Mouse (Mus musculus) left cerebral cortex, adult 11 months (tissue): ENCODE results near the gene Fgfrl1.

ENCODE experiments used
- DNase-seq: peaks from one replicate; pipeline ENCODE4 v3.0.0; 2022; ENCODE audit warnings: low spot score

Fgfrl1 gene

DNA sequence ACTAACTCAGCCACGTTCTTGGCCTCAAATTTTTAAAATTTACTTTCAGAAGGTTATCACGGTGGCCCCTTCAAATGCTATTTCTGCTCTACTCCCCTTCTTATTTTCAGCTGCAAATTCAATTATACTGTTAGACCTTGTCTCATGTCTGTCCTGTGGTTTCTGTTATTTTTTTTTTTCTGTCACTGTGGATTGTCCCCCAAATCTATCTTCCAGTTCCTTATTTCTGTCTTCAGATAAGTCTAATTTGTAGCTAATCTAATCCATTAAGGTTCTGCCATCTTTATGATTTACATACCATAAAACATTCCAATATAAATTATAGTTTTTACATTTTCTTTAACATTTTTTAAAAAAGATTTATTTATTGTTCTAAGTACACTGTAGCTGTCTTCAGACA lies 24.8 kb upstream of the Fgfrl1 start:
- DNase-seq = no peak

DNA sequence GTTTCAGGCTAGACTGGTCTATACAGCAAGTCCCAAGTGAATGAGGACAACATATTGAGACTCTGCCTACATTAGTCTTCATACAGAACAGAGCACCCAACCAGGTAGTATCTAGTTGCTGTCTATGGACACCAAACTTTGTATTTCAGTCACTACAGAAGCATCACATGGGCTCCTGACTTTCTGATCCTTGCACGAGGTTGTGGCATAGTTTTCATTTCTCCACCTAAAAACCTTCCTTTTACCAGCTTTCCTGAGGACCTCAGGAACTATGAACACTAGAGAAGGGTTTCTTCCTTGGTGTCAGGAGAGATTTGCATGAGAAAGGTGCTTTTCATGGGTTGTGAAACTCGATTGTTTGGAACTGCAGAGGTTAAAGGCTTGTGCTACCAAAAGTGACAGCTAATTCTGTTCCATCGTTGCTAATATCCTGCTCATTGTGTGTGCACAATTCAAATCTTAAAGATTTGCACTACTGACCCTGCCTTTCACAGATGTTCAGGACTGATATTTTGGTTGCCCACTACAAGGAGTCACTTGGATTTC lies 23.7 kb upstream of the Fgfrl1 start:
- DNase-seq = no peak

DNA sequence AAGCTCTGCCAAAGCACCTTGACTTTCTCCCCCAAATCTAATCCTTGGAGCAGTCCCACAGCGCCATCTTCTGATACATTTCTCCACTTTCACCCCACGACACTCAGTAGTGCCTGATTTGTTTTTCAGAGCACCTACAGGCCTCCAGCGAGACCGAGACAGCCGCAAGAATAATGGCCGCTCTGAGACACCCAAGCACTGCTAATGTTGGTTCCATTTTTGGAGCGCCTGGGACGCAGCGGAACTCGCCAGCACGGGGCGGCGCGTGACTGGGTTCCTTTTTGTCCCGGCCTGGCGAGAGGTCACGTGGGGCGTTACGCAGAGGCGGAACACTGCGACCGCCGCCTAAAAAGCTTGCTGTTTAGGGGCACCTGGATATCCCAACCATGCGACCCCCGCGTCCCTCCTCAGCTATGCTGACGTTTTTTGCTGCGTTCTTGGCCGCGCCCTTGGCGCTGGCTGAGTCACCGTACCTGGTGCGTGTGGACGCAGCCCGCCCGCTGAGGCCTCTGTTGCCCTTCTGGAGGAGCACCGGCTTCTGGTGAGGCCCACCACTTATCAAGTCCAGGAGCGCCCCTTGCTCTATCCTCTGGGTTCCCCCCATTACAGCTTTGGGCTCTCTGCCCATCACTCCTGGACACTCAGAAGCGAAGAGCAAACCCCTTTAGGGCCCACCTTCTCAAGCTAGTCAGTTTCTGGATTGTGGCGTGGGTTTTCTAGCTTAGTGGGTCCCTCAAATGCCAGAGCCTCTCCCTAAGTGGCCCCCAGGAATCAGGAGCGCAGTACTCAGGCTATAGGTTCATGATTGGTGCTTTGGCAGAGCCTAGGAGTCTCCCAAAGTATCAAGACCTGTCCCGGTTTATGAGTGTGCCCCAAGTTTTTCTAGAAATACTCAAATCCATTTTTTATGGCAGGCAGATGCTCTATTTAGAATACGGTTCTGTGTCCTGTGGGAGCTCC lies 22.9 kb upstream of the Fgfrl1 start, which contains the start of gene Dgkq:
Gene Dgkq (minus strand): TSS at position 696 of the 960 bp plus-strand sequence.
- DNase-seq = peak; percentile 89

DNA sequence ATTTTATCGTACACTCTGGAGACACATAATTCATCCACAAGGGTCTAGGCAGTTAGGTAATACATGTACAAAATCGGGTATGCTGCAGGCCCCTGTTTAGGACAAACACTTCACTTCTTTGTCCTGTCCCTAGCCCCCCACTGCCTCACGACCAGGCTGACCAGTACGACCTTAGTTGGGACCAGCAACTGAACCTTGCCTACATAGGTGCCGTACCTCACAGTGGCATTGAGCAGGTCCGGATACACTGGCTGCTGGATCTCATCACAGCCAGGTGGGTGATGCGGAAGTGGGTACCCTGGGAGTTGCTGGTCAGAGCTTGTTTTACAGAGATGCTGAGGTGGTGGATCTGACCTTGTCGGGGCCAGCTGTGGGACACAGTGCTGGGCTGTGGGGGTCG lies 22.2 kb upstream of the Fgfrl1 start:
- no peak for DNase-seq

DNA sequence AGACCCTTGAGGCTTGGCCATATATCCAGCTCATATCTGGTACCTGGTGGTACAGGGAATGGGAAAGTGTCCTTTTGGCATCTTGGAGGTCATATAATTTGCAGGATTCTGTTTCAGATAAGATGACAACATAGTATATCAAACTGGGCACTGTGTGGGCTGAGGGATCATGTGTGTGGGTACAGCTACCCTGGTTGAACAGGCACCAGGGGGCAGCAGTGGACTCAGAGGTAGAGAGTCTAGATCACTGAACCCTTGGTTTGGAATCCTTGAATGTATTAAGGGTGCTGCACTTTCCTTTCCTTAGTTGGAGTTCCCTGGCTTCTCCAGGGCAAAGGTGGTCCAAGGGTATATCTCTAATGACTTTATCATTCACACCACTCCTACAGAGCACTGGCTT lies 21.4 kb upstream of the Fgfrl1 start:
- no peak for DNase-seq

DNA sequence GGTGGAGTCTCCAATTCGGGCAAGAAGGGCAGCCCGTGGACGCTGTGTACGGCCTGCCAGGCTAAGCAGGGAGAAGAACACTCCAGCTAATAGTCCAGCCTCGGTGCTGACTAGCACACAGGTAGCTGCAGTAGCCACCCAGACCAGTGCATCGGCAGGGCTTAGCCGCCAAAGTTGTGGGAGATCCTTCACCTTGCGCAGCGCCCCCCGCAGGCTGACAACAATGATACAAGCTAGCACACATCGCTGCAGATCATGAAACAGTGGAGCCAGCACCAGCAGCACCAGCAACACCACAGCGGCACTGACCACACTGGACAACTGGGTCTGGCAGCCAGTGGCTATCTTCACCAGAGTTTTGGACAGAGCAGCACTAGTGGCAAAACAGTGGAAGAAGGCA lies 20.4 kb upstream of the Fgfrl1 start:
- DNase-seq = no peak

DNA sequence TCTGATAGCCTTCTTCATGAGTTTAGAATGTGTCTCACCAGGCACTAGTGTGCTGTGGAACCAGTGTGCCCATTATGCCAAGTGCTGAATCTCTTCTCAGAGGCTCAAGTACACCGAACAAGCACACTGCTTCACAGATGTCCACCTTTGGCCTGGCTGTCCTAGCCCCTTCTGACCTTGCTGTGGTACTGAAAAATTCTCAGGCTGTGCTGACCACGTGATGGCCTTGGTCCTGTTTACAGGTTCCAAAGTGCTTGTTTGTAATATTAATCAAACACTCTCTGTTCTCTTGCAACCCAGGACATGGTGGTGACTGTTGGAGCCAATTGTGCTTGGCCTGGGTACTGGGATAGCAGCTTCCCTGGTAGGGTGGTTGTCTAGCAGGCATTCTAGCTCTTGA lies 17.6 kb upstream of the Fgfrl1 start:
- DNase-seq = no peak

DNA sequence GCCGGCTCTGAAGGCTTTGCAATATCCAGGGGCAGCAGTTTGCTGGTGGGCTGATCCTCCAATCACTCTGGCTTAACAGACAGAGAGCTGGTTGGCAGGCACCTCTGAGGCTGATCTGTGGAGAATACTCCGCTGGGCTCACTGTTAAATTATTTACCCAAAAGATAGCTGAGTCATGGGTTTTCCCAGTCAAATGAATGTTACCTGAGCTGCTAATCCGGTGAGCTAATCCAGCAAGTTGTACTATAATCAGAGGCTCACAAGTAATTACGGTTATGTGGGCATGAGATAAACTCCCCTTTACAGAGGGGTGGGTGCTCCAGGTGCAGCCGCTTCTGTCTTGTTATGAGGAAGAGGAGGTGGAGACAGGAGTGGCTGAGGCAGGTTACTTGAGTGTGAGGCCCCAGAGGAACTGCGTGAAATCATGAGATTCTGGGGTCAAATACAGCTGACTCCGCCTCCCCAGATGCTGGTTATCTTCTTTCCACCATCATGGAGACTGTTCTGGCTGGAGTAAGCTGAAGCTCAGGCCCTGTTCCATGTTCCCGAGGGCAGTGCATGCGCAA lies 16.8 kb upstream of the Fgfrl1 start, which contains the start of gene Slc26a1:
Gene Slc26a1 (minus strand): TSS at position 319 of the 566 bp plus-strand sequence.
- no peak for DNase-seq

DNA sequence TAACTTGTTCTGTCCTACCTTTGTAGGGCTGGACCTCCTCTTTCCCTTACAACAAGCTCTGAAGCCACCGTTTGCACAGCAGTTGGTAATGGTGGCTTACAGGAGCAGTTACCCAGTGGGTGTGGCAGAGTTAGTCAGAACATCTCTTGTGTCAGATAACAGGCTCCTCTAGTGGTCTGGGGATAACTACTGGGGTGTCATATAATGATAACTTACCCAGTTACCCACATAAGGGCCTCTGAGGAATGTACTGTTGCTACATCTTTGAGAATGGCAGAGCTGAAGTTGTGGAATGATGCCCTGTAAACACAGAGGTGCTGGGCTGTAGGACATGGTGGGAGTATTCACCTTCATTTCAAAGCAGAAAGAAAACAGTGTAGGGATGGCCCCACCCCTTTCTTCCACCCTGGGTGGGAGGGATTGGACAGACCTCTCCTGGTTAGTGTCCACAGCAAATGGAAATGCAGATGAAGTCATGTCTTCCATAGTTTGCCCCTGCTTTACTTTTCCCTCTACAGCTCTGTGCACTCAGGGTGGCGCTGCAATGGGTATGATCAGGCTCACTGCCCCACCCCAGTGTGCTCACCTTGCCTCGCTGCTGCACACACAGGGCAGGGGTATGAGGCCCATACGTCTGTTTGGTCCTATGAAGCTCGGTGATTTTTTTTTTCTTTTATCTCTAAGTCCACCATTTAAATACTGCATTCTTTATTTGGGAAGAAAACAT lies 15.2 kb upstream of the Fgfrl1 start:
- no peak for DNase-seq

DNA sequence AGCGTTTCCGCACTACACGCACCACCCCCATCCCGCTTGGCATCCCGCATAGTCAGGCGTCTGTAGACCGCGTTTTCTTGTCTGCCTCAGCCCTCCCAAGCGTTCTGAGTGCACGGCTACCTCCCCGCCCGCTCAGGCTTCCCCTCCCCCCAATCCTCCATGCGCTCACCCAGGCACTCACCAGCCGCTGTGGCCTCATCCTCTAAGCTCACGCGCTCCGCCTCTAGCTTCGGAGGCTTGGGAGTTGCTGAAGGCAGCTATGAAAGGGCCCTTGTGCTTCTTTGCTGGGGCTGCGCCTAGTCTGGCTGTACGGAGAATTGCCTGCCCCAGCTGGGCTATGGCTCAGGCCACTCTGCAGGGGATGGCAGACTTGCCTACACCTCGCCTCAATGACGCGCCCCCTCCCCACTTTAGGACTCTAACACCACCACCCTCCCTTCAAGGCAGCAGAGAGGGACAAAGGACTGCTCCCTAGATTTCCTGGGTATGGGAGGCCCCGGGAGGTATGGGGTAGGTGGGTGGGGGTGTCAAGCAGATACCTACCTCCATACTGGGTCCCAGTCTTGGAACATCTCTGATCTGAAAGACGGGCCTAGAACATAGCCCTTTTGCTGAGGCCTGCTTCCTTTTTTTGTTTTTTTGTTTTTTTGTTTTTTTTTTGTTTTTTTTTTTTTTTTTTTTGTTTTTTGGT lies 14.4 kb upstream of the Fgfrl1 start:
- DNase-seq = peak; percentile 77

DNA sequence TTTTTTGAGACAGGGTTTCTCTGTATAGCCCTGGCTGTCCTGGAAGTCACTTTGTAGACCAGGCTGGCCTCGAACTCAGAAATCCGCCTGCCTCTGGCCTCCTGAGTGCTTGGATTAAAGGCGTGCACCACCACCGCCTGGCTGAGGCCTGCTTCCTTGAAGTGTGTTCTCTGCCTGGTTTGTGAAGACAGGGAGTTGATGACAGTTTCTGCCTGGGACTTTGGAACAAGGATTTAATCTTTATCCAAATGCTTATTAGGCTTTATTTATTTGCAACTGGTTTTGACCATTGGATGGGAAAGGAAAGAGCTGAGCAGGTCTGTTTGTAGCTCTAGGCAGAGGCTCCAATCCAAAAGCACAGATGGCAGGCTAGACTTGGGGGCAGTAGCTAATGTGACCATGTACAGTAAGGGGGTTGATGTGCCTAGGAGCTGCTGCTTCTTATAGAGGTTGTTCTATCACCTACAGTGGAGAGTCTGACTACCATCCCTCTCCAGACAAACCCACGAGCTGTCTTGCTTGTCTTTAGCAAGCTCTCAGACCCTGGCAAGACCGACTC lies 13.8 kb upstream of the Fgfrl1 start:
- no peak for DNase-seq

DNA sequence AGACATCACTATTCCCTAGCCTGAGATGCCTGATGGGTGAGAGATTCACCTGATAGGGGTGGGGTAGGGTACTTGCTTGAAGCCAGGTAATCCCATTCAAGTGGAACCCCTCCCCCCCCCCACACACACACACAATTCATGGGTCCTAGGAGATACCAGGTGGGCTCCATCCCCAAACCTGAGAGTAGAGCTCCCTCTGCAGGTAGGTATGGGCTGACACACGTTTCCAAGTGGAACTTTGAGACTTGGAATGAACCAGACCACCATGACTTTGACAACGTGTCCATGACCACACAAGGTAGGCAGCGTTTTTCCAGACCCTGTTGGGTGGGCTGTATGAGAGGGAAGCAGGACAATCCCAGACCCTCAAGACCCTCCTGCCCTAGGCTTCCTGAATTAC lies 12.3 kb upstream of the Fgfrl1 start:
- DNase-seq = no peak

DNA sequence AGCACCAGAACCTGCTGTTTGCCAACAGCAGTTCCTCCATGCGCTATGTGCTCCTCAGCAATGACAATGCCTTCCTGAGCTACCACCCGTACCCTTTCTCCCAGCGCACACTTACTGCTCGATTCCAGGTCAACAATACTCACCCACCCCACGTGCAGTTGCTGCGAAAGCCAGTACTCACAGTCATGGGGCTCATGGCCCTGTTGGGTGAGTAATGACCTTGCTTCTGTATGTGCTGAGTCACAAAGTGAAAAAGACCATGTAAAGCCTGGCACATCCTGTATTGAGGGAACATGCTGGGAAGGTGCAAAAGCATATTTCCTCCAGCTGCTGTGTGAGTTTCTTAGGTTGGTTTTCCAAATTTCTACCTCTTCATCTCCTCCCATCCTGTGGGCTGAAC lies 11.3 kb upstream of the Fgfrl1 start:
- no peak for DNase-seq

DNA sequence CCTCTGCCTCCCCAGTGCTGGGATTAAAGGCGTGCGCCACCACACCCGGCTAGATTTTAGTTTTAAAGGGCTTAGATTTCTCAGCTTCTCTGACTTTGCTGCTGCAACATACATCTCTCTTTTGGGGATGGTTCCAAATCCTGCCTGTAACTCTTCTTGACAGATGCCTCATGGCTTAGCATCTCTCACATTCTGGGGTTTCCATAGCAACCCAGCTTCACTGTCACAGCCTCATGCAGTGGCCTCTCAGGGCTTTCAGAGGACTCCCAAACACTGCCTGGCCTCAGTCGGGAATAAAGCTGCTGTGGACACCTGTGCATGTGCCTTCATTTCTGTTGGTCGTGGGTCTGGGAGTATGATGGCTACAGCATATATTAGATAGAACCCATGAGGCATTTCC lies 3.1 kb upstream of the Fgfrl1 start:
- no peak for DNase-seq

DNA sequence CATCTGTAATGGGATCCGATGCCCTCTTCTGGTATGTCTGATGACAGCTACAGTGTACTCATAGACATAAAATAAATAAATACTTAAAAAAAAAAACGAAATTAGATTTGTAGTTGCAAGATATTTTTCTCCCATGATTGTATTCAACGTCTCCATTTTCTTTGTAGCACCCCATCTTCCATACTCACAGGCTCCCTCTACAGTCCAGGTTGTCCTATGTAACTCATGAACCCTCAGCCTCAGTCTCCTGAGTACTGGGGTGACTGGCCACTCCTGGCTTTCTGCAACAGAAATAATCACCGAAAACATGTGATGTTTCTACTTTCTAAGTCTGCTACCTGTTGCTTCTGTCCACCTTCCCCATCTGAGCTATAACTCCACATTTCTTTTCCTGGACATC lies 1.0 kb upstream of the Fgfrl1 start:
- no peak for DNase-seq

DNA sequence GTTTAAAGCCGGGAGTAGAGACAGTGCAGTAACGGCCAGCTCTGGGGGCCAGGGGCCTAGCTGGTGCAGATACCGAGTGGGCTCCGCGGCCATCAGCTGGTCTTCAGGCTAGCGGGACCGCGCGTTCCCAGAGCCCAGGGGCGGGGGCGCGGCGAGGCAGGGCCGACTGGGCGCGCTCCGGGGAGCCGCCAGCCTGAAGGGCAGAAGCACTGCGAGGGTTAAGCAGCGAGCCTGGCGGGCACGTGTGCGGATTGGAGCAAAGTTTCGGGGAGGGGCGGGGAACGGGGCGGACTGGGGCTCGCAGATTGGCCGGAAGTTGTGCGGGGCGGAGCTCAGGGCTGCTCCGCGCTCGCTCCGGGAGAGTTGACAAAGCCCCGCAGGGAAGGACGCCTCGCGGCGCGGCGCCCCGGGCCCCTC lies 1.7 kb downstream of the Fgfrl1 start:
- DNase-seq = no peak

DNA sequence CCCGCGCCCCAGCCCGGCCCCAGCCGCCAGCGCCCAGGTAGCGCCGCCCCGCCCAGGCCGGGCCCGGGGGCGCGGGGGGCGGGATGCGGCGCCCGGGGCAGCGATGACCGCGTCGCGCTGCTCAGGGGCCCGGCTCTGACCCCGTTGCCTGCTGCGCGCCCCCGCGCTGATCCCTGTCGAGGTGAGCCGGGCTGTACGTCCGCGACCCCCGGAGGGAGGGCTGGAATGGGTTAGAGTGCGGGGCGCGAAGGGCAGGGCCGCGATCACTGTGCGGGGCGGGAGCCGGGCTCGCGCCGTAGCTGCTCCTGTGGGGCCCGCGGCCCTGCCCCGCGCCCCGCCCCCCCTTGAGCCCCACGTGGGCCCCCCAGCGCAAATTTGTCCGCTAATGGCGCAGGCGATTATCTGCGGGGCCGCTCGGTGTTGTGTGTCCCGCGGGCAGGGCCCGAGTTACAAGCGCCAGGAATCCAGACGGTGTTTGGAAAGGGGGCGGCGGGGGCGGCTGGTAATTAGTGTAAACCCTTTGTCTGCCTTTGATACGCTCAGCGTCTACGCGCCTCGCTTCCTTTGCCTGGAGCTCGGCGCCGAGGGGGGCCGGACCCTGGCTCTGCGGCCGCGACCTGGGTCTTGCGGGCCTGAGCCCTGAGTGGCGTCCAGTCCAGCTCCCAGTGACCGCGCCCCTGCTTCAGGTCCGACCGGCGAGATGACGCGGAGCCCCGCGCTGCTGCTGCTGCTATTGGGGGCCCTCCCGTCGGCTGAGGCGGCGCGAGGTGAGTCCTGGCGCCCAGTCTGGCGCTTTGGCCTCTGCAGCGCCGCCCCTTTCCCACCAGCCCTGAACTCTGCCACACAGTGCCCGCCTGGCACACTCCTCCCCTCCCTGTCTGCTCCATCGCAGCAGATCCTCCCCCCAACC lies 2.4 kb downstream of the Fgfrl1 start:
- DNase-seq = no peak

DNA sequence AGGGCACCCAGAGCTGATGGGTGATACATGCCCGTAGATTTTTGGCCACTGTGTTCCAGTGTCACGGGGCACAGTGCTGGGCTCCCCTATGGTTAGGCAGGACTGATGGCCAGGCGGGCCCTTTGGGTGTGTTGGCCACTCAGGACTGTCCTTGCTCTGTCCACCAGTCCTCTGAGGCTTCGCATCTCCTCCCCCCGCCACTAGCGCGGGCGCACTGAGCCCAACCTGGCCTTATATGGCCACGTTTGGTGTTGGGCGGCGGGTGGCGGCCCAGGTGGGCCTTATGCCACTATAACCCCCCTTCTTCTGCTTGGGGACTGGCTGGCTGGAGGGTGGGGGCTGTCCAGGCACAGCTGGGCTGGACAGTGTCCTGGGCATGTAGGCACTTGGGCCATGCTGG lies 3.7 kb downstream of the Fgfrl1 start:
- no peak for DNase-seq

DNA sequence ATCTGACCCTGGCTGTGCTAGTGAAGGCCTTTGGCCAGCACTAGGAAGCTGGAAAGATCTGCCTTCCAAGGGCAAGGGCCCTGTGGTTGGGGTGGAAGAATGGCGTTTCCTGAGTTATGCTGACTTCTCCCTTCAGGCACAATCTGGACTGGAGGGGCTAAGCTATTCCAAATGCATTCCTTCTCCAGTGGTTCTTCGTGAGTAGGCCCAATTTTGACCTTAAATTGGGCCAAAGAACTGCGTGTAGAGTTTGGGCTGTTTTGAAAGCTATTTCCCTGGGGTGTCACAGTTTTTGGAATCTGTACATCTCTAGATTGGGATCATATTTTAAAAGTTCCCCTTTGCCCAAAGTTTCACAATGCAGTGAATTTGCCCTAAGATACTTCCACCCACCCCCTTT lies 4.4 kb downstream of the Fgfrl1 start:
- DNase-seq = no peak

DNA sequence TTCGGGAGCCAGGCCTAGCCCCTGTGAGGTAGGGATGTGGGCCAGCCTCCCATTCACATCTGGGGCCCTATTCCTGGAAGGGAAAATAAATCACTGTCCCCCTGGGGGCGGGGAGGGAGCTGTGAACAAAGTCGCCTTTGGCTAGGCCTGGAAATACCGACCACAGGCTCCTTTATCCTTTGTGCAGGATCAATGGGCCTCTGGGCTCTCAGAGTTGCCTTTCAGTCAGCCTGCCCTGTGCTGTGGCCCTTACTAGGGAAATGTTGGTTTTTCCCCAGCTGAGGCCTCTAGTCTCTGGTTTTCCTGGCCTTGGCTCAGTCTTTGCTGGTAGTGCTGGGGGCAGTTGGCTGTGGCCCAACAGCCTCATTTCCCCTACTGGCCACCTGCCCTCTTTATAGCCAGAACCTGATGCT lies 5.2 kb downstream of the Fgfrl1 start:
- DNase-seq = peak; percentile 50

DNA sequence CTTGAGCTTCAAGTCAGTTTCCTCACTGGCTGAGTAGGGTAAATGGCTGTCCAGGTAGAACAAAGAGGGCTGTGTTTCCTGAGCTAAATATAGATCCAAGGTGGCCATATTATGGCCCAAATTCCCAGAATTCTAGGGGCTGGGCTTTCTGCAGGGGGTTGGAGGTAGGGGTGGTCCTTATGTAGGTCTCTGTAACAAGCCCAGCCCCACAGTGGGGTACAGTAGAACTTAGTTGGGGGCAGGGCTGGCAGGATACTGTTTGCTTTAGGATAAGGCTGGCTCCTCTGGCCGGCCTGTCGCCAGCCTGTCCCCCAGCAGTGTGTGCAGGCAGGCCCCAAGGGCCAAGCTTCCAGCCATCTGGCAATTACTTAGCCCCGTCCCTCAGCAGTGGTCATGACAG lies 8.2 kb downstream of the Fgfrl1 start:
- no peak for DNase-seq
